Mouse (Mus musculus) liver, embryonic 11.5 days (tissue): ENCODE measurements around the gene Ranbp17. TPM values are rescaled to one million over a fixed set of nuclear protein-coding genes. Genes with fewer than 3 reads are reported as not detected.

Experiments
- ATAC-seq: fragments of 200-750 bp; cut with Nextera tagmentation; replicated peaks from 2 replicates; pipeline ENCODE4 v1.8.0; 2017; ENCODE audit warnings: moderate number of reproducible peaks, mild to moderate bottlenecking, moderate TSS enrichment, moderate library complexity; ENCODE audit not compliant: low FRiP score
- DNase-seq: peaks from one replicate; pipeline ENCODE4 v3.0.0-alpha.2; 2017; ENCODE audit warnings: low spot score
- H3K27ac ChIP-seq: fragments of 300-500 bp; sonication (generic); 2 replicates; pipeline ENCODE4 v1.5.1; 2014; ENCODE audit warnings: mild to moderate bottlenecking, low read depth, low read length, control low read depth
- H3K27me3 ChIP-seq: fragments of 300-500 bp; sonication (generic); replicated peaks from 2 replicates; pipeline ENCODE4 v1.6.1; 2014; ENCODE audit warnings: low read length, mixed read lengths; ENCODE audit not compliant: control insufficient read depth, insufficient read depth
- H3K36me3 ChIP-seq: fragments of 300-500 bp; sonication (generic); 2 replicates; pipeline ENCODE4 v1.6.1; 2014; ENCODE audit warnings: mild to moderate bottlenecking, low read length, moderate library complexity, mixed read lengths; ENCODE audit not compliant: control insufficient read depth, insufficient read depth
- H3K4me1 ChIP-seq: fragments of 300-500 bp; sonication (generic); replicated peaks from 2 replicates; pipeline ENCODE4 v1.6.1; 2014; ENCODE audit warnings: low read length, mixed read lengths; ENCODE audit not compliant: control insufficient read depth, insufficient read depth
- H3K4me2 ChIP-seq: fragments of 300-500 bp; sonication (generic); 2 replicates; pipeline ENCODE4 v1.6.1; 2014; ENCODE audit warnings: mild to moderate bottlenecking, control low read depth, moderate library complexity
- H3K4me3 ChIP-seq: fragments of 300-500 bp; sonication (generic); 2 replicates; pipeline ENCODE4 v1.5.1; 2014; ENCODE audit warnings: low read depth, low read length, control low read depth
- H3K9ac ChIP-seq: fragments of 300-500 bp; sonication (generic); 2 replicates; pipeline ENCODE4 v1.6.1; 2014; ENCODE audit warnings: low read depth, low read length, control low read depth
- H3K9me3 ChIP-seq: fragments of 300-500 bp; sonication (generic); 2 replicates; pipeline ENCODE4 v1.6.1; 2016; ENCODE audit warnings: low read length, inconsistent platforms, mixed read lengths; ENCODE audit not compliant: control insufficient read depth
- whole genome bisulfite sequencing: fragments of 180-500 bp; shearing (Covaris S2); extraction: QIAGEN DNeasy Blood & Tissue Kit; methylation state at CpG from one replicate; pipeline ENCODE4 v1.1.7; 2014; 5-methylcytosine and 5-hydroxymethylcytosine counted together
- polyA plus RNA-seq: library from polyadenylated mRNA; unstranded; fragments of >200 nt; fragmentation: Nextera tagmentation; extraction: Ambion mirVana; gene quantifications from 2 replicates; pipeline ENCODE4 v1.2.1, GENCODE M21; 2014

The Ranbp17 gene
- polyA plus RNA-seq, 1 experiment from 2014 or later: 8.5 TPM

DNA sequence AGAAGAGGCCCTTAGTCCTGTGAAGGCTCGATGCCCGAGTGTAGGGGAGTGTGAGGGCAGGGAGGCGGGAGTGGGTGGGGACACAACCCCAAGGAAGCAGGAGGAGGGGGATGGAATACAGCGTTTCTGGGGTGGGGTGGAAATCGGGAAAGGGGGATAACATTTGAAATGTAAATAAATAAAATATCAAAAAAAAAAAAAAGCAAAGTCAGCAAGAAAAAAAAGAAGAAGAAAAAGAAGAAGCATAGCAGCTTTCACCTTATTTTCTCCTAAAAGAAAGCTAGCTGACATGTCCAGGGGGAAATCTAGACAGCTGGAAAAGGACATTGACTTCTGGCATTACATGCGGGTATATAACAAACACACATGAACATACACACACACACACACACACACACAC is 117.3 kb downstream of the Ranbp17 start:
- WGBS: 91% methylated on average over 6 of the region's 6 CpGs
- H3K36me3 ChIP-seq: no peaks in the 10 kb centered on the region

DNA sequence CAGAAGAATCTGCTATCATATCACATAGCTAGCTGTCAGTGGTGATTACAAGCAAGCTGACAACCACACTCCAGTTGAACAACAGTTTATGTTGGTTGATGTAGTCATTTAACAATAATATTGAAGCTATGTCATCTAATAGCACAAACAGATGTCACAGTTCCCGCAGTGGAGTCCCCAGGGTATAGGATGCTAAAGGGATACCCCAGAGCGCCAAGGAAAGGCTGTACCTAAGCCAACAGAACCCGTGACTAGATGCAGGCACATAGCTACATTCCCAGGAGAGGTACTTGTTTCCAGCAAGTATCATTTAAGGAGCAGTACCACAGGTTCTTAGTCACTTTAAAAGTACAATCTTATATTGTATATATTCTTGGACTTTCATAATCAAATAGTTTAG is 119.5 kb downstream of the Ranbp17 start:
- Histone ChIP-seq H3K36me3 (no peaks in the 10 kb centered on the region), H3K27me3 (no peaks in the 10 kb centered on the region), H3K4me1 (no peaks in the 10 kb centered on the region), H3K4me2 (no peak overlapping the region), H3K9me3 (no peaks in the 10 kb centered on the region), H3K4me3 (no peak overlapping the region), H3K9ac (no peak overlapping the region), H3K27ac (no peak overlapping the region)
- DNase-seq: no peak
- 77% methylated on average over 3 of the region's 3 CpGs for WGBS
- ATAC-seq: no peak

More for the DNA sequence above, 117.3 kb downstream of the Ranbp17 start:
- no peak for ATAC-seq
- Histone ChIP-seq H3K4me1 (no peaks in the 10 kb centered on the region), H3K9ac (no peak overlapping the region), H3K4me3 (no peak overlapping the region), H3K27me3 (no peaks in the 10 kb centered on the region), H3K4me2 (no peak overlapping the region), H3K27ac (no peak overlapping the region), H3K9me3 (no peaks in the 10 kb centered on the region)
- DNase-seq: no peak

DNA sequence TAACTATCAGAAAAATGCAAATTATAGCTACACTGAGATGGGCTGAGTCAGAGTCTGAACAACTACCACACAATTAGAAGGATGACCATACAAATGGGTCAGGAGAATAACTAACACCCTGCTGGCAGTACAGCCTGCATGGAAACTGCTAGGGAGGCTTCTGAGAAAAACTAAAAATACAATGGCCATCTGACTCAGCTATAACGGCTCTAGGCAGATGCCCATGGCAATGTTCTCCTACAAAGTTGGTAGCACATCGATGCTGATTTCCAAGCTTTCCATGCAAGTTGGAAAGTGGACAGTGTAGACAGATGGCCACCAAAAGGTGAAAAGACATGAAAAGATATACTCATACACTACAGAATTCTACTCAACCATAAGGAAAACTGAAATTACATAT is 124.9 kb downstream of the Ranbp17 start:
- Histone ChIP-seq H3K4me3 (no peak overlapping the region), H3K4me2 (no peak overlapping the region), H3K4me1 (no peaks in the 10 kb centered on the region), H3K27ac (no peak overlapping the region), H3K36me3 (no peaks in the 10 kb centered on the region), H3K27me3 (no peaks in the 10 kb centered on the region), H3K9me3 (no peaks in the 10 kb centered on the region), H3K9ac (no peak overlapping the region)
- WGBS: 89% methylated on average over 2 of the region's 2 CpGs
- ATAC-seq (no peak), DNase-seq (no peak)

DNA sequence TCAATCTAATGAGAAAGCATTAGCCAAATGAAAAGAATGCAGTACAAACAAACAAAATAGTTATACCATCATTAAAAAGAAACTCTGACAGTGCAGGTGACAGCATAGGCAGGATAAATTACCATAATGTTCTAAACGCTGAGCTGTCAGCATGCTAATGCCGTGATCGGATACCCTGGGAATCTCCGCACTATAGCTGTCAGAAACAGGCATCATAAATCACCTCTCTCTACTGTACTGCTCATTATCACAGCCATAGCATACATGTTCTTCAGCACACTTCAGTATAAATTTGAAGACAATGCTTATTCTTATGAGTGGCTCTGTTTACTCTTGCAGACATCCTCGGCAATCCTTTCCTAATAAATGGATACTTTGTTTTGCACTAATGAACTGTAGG is 151.7 kb downstream of the Ranbp17 start:
- H3K4me1 ChIP-seq: no peaks in the 10 kb centered on the region
- H3K4me3 ChIP-seq: no peak overlapping the region
- H3K4me2 ChIP-seq: no peak overlapping the region
- H3K9me3 ChIP-seq: no peaks in the 10 kb centered on the region
- no peak overlapping the region for H3K9ac ChIP-seq
- DNase-seq (no peak), ATAC-seq (no peak)
- WGBS: 79% methylated on average over 5 of the region's 5 CpGs
- H3K27me3 ChIP-seq: no peaks in the 10 kb centered on the region
- no peaks in the 10 kb centered on the region for H3K36me3 ChIP-seq
- no peak overlapping the region for H3K27ac ChIP-seq

DNA sequence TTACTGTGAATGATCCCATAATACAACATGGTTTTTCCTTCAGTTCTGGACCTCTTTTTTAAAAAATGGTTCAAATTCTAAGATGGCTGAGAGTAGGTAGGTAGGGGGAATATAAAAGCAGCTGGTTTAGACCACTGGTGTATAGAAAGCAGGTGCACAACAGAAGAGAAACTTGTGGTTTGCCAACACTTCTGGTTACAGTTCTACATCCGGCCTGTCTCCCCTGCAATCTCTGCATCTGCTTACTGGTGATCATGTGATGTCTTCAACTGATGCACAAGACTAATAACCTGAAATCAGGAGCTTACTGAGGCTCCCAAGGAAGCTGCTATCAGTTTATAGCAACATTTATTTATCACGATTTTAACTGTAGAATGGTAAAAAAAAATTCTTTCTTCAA is 164.3 kb downstream of the Ranbp17 start:
- Histone ChIP-seq H3K4me2 (no peak overlapping the region), H3K27me3 (no peaks in the 10 kb centered on the region), H3K36me3 (no peaks in the 10 kb centered on the region), H3K9ac (no peak overlapping the region), H3K4me3 (no peak overlapping the region), H3K4me1 (no peaks in the 10 kb centered on the region), H3K27ac (no peak overlapping the region), H3K9me3 (no peaks in the 10 kb centered on the region)
- no peak for ATAC-seq
- DNase-seq: no peak
- WGBS: 81% methylated on average over 2 of the region's 2 CpGs

DNA sequence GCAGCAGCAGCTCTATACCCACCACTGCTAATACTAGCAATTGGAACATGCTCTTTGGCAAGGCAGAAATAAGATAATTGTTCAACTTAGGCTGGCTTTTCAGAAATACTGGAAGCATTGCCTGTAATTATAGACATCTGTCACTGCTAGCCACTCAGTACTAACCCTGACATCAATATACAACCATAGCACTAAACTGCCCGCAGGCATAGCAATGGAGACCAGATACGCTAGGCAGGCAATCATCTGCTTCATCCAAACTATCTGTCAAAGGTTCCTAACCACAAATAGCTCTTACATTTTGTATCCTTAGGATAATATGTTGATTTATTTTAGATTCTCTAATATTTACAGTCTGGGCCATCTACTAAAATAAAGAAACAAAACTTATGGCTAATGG is 171.5 kb downstream of the Ranbp17 start:
- no peak overlapping the region for H3K4me3 ChIP-seq
- WGBS: 79% methylated on average over 2 of the region's 2 CpGs
- no peak for ATAC-seq
- no peaks in the 10 kb centered on the region for H3K36me3 ChIP-seq
- no peak overlapping the region for H3K27ac ChIP-seq
- H3K9ac ChIP-seq: no peak overlapping the region
- H3K27me3 ChIP-seq: no peaks in the 10 kb centered on the region
- no peaks in the 10 kb centered on the region for H3K9me3 ChIP-seq
- no peaks in the 10 kb centered on the region for H3K4me1 ChIP-seq
- no peak for DNase-seq
- H3K4me2 ChIP-seq: no peak overlapping the region

DNA sequence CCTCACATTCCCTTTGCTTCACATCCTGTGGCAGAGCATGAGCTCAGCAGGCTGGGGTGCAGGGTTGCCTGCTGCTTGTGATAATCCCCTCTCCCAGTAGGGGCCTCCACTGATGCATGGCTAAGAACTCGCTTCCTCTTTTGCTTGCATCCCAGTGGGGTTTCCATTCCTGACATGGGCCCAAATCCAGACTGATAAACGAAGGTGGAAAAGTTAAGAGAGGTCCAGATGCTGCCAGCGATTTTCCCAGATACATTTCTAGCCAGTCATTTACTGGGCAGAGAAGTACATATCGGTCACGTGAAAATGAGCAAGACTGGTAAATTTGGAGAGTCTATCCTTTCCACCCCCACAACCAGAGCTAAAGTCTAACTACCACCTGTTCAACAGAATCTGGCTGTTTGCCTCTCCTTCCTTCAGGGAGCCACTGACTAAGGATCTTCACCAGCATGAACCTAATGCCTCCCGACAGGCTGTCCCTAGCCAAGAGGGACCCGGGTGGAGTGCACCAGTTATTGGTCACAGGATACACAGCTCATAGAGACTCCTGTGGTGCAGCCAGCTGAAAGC is 176.9 kb downstream of the Ranbp17 start:
- WGBS: 46% methylated on average over 7 of the region's 7 CpGs
- H3K4me3 ChIP-seq: no peak overlapping the region
- ATAC-seq: no peak
- no peak for DNase-seq
- no peak overlapping the region for H3K9ac ChIP-seq
- H3K9me3 ChIP-seq: no peaks in the 10 kb centered on the region
- no peaks in the 10 kb centered on the region for H3K36me3 ChIP-seq
- no peaks in the 10 kb centered on the region for H3K27me3 ChIP-seq
- H3K4me1 ChIP-seq: no peaks in the 10 kb centered on the region
- H3K27ac ChIP-seq: no peak overlapping the region
- no peak overlapping the region for H3K4me2 ChIP-seq

DNA sequence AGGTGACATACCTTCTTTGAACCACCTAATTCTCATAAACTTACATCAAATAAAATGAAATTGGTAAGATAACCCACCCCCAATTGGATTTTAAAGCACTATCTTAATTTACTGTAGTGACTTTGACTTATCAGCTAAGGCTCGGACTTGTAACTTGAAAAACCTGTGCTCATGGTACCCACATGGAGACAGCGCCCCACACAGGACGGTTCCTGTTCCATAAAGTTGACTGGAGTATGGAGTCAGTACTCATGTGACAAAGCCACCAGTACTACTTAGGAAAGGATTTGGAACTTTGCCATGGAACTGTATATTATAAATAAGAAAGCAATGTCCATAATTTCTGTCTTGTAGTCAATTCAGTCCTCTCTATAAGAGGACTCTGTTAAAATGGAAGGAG is 177.9 kb downstream of the Ranbp17 start:
- WGBS: 87% methylated on average over 3 of the region's 3 CpGs
- Histone ChIP-seq H3K27ac (no peak overlapping the region), H3K9me3 (no peaks in the 10 kb centered on the region), H3K27me3 (no peaks in the 10 kb centered on the region), H3K4me2 (no peak overlapping the region), H3K4me3 (no peak overlapping the region), H3K4me1 (no peaks in the 10 kb centered on the region), H3K9ac (no peak overlapping the region), H3K36me3 (no peaks in the 10 kb centered on the region)
- ATAC-seq: no peak
- DNase-seq: no peak

DNA sequence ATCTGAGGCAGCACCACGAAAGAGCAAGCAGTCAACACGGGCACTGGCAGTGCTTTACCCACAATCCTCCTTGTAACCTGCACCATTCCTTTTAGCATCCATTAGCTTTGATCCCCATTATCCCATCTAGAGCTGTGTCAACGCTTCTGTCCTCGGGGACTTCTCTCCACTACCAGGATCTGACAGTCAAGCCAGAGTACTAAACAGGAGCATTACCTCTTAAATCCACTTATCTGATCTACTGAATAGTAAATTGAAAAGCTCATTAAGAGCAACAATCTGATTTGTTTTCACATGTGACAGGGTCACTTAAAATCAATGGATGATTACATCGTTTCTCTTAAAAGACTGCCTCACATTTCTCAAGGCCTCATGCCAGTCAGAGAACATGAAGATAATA is 181.4 kb downstream of the Ranbp17 start:
- ATAC-seq: no peak
- no peaks in the 10 kb centered on the region for H3K4me1 ChIP-seq
- H3K4me3 ChIP-seq: no peak overlapping the region
- DNase-seq: no peak
- no peaks in the 10 kb centered on the region for H3K9me3 ChIP-seq
- no peak overlapping the region for H3K9ac ChIP-seq
- H3K27ac ChIP-seq: no peak overlapping the region
- no peak overlapping the region for H3K4me2 ChIP-seq
- H3K36me3 ChIP-seq: no peaks in the 10 kb centered on the region
- WGBS: 52% methylated on average over 5 of the region's 5 CpGs
- H3K27me3 ChIP-seq: no peaks in the 10 kb centered on the region
